Comparison of ENCODE assay signal across 8 mouse cellular contexts in genomic region chr7:105465505-105465904, GRCm38 (mm10). TPM values are rescaled to one million over a fixed set of nuclear protein-coding genes. Genes with fewer than 3 reads are reported as not detected.
"Had no signal": no experiment of that assay in that cellular context is flagged by ENCODE, and none has a peak within 500 bp of the region (broad histone marks: within the 10 kb centered on the region; RNA-seq: fewer than 3 reads in every experiment).

No protein-coding gene starts in this region.

RNA-seq across cellular contexts. Expression of gene Cavin3, which starts 16.6 kb away (rescaled TPM):
- total RNA-seq: monocyte, adult 5-6 weeks; neutrophil, adult 5-6 weeks had no signal
- polyA plus RNA-seq: macrophage had no signal

RNA-seq across cellular contexts. Expression of gene Cckbr, which starts 40.0 kb away (rescaled TPM):
- total RNA-seq: monocyte, adult 5-6 weeks; neutrophil, adult 5-6 weeks had no signal
- polyA plus RNA-seq: large intestine, adult 2 months; limb, embryonic 11.5 days; limb, embryonic 15.5 days; liver, embryonic 12.5 days; liver, embryonic 16.5 days; macrophage had no signal
